Mouse (Mus musculus) CH12.LX (cell line): ENCODE measurements around the gene Gm498. TPM values are rescaled to one million over a fixed set of nuclear protein-coding genes. Genes with fewer than 3 reads are reported as not detected.

Source experiments
- DNase-seq: peaks from one replicate; pipeline ENCODE4 v3.0.0-alpha.2; 2013; ENCODE audit errors: extremely low read depth
- H3K27ac ChIP-seq: 2 replicates; pipeline ENCODE4 v1.5.1; 2012; ENCODE audit warnings: low read depth, mild to moderate bottlenecking, control low read depth, moderate library complexity; ENCODE audit not compliant: insufficient read depth
- H3K27me3 ChIP-seq: replicated peaks from 2 replicates; pipeline ENCODE3; 2012; ENCODE audit warnings: inconsistent platforms
- H3K36me3 ChIP-seq, 2 experiments: replicated peaks in 1 of 2; 2 replicates each; pipeline versions ENCODE3 to v1.6.1; 2012; ENCODE audit warnings: inconsistent platforms in 1 of 2, low read length in 1 of 2, mild to moderate bottlenecking in 1 of 2, mixed read lengths in 1 of 2, moderate library complexity in 1 of 2; ENCODE audit not compliant: control insufficient read depth in 1 of 2, insufficient read depth in 1 of 2
- H3K4me1 ChIP-seq, 2 experiments: 2 replicates each; pipeline ENCODE4 v1.6.1; 2012; ENCODE audit warnings: inconsistent platforms in 1 of 2, moderate library complexity in 1 of 2; ENCODE audit not compliant: insufficient read depth in 2 of 2, control insufficient read depth in 1 of 2
- H3K4me2 ChIP-seq: 2 replicates; pipeline ENCODE4 v1.6.1; 2012; ENCODE audit warnings: low read depth, mild to moderate bottlenecking, control low read depth; ENCODE audit not compliant: poor library complexity, insufficient read depth, severe bottlenecking
- H3K4me3 ChIP-seq, 3 experiments: fragments of 150-350 bp in 1 of 3; sonication (generic) in 1 of 3; replicated peaks in 1 of 3; 2 replicates each; pipeline versions ENCODE3 to v1.5.1; 2011 to 2012; ENCODE audit warnings: low read depth in 2 of 3, low read length in 2 of 3, mild to moderate bottlenecking in 2 of 3, moderate library complexity in 2 of 3, control low read depth in 1 of 3, improper control_type of control experiment in 1 of 3, inconsistent platforms in 1 of 3, mixed read lengths in 1 of 3; ENCODE audit not compliant: poor library complexity in 1 of 3
- H3K79me2 ChIP-seq: replicated peaks from 2 replicates; pipeline ENCODE4 v1.6.1; 2012; ENCODE audit warnings: mild to moderate bottlenecking, moderate library complexity; ENCODE audit not compliant: control insufficient read depth, poor library complexity, insufficient read depth, severe bottlenecking; ENCODE audit errors: extremely low read depth
- H3K9ac ChIP-seq: 2 replicates; pipeline ENCODE4 v1.6.1; 2012; ENCODE audit warnings: low read depth, mild to moderate bottlenecking, control low read depth, moderate library complexity; ENCODE audit not compliant: insufficient read depth
- H3K9me3 ChIP-seq: replicated peaks from 2 replicates; pipeline ENCODE3; 2012; ENCODE audit warnings: low read length, inconsistent platforms, mixed read lengths
- BHLHE40 ChIP-seq: IDR thresholded peaks from 2 replicates; pipeline ENCODE4 v1.6.1; 2011; ENCODE audit warnings: mild to moderate bottlenecking, low read depth, low read length, improper control_type of control experiment
- CHD2 ChIP-seq: IDR thresholded peaks from 2 replicates; pipeline ENCODE4 v1.6.1; 2011; ENCODE audit warnings: low read length, improper control_type of control experiment
- CTCF ChIP-seq, 2 experiments: IDR thresholded peaks in 1 of 2; conservative IDR thresholded peaks in 1 of 2; 2 replicates each; pipeline ENCODE4 v1.5.1; 2011 to 2012; ENCODE audit warnings: low read depth in 2 of 2, low read length in 2 of 2, improper control_type of control experiment in 1 of 2, inconsistent platforms in 1 of 2, mild to moderate bottlenecking in 1 of 2, moderate library complexity in 1 of 2
- ELF1 ChIP-seq: IDR thresholded peaks from 2 replicates; pipeline ENCODE4 v1.6.1; 2014; ENCODE audit warnings: low read depth, mild to moderate bottlenecking, inconsistent platforms, low read length, improper control_type of control experiment
- EP300 ChIP-seq: IDR thresholded peaks from 2 replicates; pipeline ENCODE4 v1.6.1; 2011; ENCODE audit warnings: low read length, improper control_type of control experiment
- ETS1 ChIP-seq: conservative IDR thresholded peaks from 2 replicates; pipeline ENCODE4 v1.6.1; 2012; ENCODE audit warnings: low read depth, mild to moderate bottlenecking, inconsistent platforms, low read length, improper control_type of control experiment, moderate library complexity
- HCFC1 ChIP-seq: IDR thresholded peaks from 2 replicates; pipeline ENCODE4 v1.6.1; 2012; ENCODE audit warnings: low read depth, mild to moderate bottlenecking, inconsistent platforms, low read length, improper control_type of control experiment
- IRF4 ChIP-seq: IDR thresholded peaks from 2 replicates; pipeline ENCODE4 v1.6.1; 2014; ENCODE audit warnings: low read depth, mild to moderate bottlenecking, inconsistent platforms, low read length, improper control_type of control experiment
- JUN ChIP-seq: IDR thresholded peaks from 2 replicates; pipeline ENCODE4 v1.6.1; 2011; ENCODE audit warnings: low read depth, mild to moderate bottlenecking, low read length, improper control_type of control experiment, moderate library complexity; ENCODE audit not compliant: insufficient read depth
- KAT2A ChIP-seq: IDR thresholded peaks from 2 replicates; pipeline ENCODE4 v1.6.1; 2012; ENCODE audit warnings: low read length, improper control_type of control experiment, inconsistent platforms; ENCODE audit not compliant: insufficient replicate concordance
- MAX ChIP-seq: IDR thresholded peaks from 2 replicates; pipeline ENCODE4 v1.6.1; 2011; ENCODE audit warnings: low read length, improper control_type of control experiment
- MAZ ChIP-seq: IDR thresholded peaks from 2 replicates; pipeline ENCODE4 v1.6.1; 2012; ENCODE audit warnings: low read depth, mild to moderate bottlenecking, inconsistent platforms, low read length, improper control_type of control experiment, moderate library complexity
- MYC ChIP-seq: IDR thresholded peaks from 2 replicates; pipeline ENCODE4 v1.6.1; 2011; ENCODE audit warnings: low read depth, mild to moderate bottlenecking, improper control_type of control experiment, low read length
- PAX5 ChIP-seq: IDR thresholded peaks from 2 replicates; pipeline ENCODE4 v1.6.1; 2012; ENCODE audit warnings: low read length, inconsistent platforms, mixed read lengths
- POLR2A ChIP-seq: IDR thresholded peaks from 2 replicates; pipeline ENCODE4 v1.6.1; 2011; ENCODE audit warnings: low read depth, mild to moderate bottlenecking, improper control_type of control experiment, low read length
- POLR2AphosphoS2 ChIP-seq: IDR thresholded peaks from 2 replicates; pipeline ENCODE4 v1.6.1; 2011; ENCODE audit warnings: low read depth, low read length, improper control_type of control experiment
- RCOR1 ChIP-seq: conservative IDR thresholded peaks from 2 replicates; pipeline ENCODE4 v1.6.1; 2012; ENCODE audit warnings: low read depth, mild to moderate bottlenecking, inconsistent platforms, low read length, improper control_type of control experiment
- SMC3 ChIP-seq: IDR thresholded peaks from 2 replicates; pipeline ENCODE4 v1.6.1; 2011; ENCODE audit warnings: low read depth, low read length, improper control_type of control experiment
- TBP ChIP-seq: conservative IDR thresholded peaks from 2 replicates; pipeline ENCODE4 v1.6.1; 2011; ENCODE audit warnings: low read depth, low read length, improper control_type of control experiment
- TCF12 ChIP-seq: IDR thresholded peaks from 2 replicates; pipeline ENCODE4 v1.6.1; 2014; ENCODE audit warnings: low read depth, mild to moderate bottlenecking, inconsistent platforms, low read length, improper control_type of control experiment
- UBTF ChIP-seq: IDR thresholded peaks from 2 replicates; pipeline ENCODE4 v1.6.1; 2012; ENCODE audit warnings: low read depth, mild to moderate bottlenecking, inconsistent platforms, low read length, improper control_type of control experiment, moderate library complexity
- ZNF384 ChIP-seq: IDR thresholded peaks from 2 replicates; pipeline ENCODE4 v1.6.1; 2012; ENCODE audit warnings: low read depth, low read length, improper control_type of control experiment, inconsistent platforms
- dilution Hi-C: fragments of 300-500 bp; cut with MboI; formaldehyde crosslinking; loops from 2 replicates; pipeline ENCODE4 v1.14.3; 2020; ENCODE audit warnings: low sequenced_read_pairs; ENCODE audit not compliant: extremely low pct_unique_long_range_greater_than_20kb, extremely low pct_ligation_motif_present
- in situ Hi-C: fragments of 300-500 bp; cut with MboI; formaldehyde crosslinking; loops from 3 replicates; pipeline ENCODE4 v1.14.3; 2019; ENCODE audit warnings: low sequenced_read_pairs, low pct_ligation_motif_present, low pct_unique_long_range_greater_than_20kb, mixed read lengths
- polyA plus RNA-seq: library from polyadenylated mRNA; unstranded; fragments of >175 nt; gene quantifications from 2 replicates; pipeline ENCODE4 v1.2.1, GENCODE M21; 2012; ENCODE audit warnings: low read depth; ENCODE audit not compliant: insufficient read length
- total RNA-seq, 2 experiments: library from RNA; depleted of rRNA; stranded (reverse); fragments of 300-350 nt in 1 of 2; fragments of >200 nt in 1 of 2; gene quantifications; 2 replicates each; pipeline ENCODE4 v1.2.3; 2012 to 2014

Gene Gm498
- total and polyA plus RNA-seq, 3 experiments: not detected

DNA sequence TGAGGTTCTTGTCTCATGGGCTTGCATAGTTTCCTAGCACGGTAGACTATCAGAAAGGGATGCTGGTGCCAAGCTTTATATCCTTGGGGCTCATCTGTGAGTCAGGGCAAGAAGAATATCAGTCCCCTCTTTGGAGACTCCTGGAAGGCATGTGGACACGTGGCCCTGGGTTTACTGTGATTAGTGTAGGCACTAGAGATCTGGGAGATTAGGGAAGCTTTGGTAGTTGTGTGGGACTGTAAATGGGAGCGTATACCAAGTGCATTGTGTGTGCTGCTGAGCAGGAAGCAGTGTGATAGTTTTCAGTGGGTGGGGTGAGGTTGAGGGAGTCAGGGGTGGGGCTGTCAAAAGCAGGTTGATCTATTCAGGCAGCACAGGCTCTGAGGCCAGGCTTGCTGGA is 31.7 kb upstream of the Gm498 start:
- Histone ChIP-seq H3K9me3 (no peaks in the 10 kb centered on the region), H3K27ac (no peak overlapping the region), H3K27me3 (no peaks in the 10 kb centered on the region), H3K79me2 (0 out of 2 replicates have a peak, but pooled peaks cover 3% of the 10 kb centered on the region), H3K4me1 (peaks cover 11 to 48% of the 10 kb centered on the region in 2 experiments), H3K9ac (no peak overlapping the region), H3K36me3 (peaks cover 24 to 81% of the 10 kb centered on the region in 2 experiments), H3K4me3 (no peak overlapping the region), H3K4me2 (no peak overlapping the region)
- no peak for DNase-seq
- in situ Hi-C loops (loop anchor here (10.0 kb wide), 1 partner anchor 70 kb away; no protein-coding TSS in a partner anchor), dilution Hi-C loops (no loop called here)
- no peak for TF ChIP-seq JUN
- TF ChIP-seq ZNF384: no peak
- TF ChIP-seq RCOR1: no peak
- TF ChIP-seq MYC: no peak
- no peak for TF ChIP-seq BHLHE40
- no peak for TF ChIP-seq MAX
- TF ChIP-seq POLR2A: no peak
- no peak for TF ChIP-seq TCF12
- no peak for TF ChIP-seq PAX5
- no peak for TF ChIP-seq TBP
- no peak for TF ChIP-seq IRF4
- no peak for TF ChIP-seq ETS1
- TF ChIP-seq KAT2A: no peak
- TF ChIP-seq CHD2: no peak
- TF ChIP-seq POLR2AphosphoS2: no peak
- TF ChIP-seq ELF1: no peak
- TF ChIP-seq SMC3: no peak
- TF ChIP-seq MAZ: no peak
- TF ChIP-seq EP300: no peak
- TF ChIP-seq HCFC1: no peak

DNA sequence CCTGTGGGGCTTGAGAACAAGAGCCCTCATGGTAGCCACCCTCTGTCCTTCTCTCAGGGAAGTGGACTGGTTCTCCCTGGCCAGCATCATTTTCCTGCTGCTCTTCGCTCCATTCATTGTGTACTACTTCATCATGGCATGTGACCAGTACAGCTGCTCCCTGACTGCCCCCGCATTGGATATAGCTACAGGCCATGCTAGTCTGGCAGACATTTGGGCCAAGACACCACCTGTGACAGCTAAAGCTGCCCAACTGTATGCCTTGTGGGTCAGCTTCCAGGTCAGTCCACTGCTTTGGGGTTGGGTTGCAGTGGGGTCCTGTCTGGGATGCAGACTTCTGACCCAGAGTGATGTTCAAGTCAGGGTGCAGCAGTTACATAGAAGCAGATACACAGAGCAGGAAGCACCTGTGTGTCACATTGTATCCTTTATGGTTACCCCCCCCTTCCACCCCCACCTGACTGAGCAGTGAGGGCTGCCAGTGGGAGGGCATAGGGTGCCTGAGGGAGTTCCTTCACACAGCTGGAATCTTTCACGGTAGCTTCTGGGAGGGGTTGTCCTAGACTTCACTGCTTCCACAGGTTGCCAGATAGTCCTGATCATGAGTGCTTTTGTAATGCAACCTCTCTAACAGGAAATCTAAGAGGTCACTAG is 28.8 kb upstream of the Gm498 start:
- H3K36me3 ChIP-seq: peaks cover 48 to 94% of the 10 kb centered on the region in 2 experiments
- no peaks in the 10 kb centered on the region for H3K79me2 ChIP-seq
- TF ChIP-seq CTCF (conservative IDR thresholded peaks at IDR 0.05 in 1 of 2, IDR thresholded peaks at IDR 0.05 in 1 of 2; ENCODE audit: low read depth in 2 of 2, low read length in 2 of 2): no peak
- TF ChIP-seq IRF4: no peak
- no peak for TF ChIP-seq ELF1
- TF ChIP-seq MAX: no peak
- no peak for TF ChIP-seq UBTF
- no peak overlapping the region for H3K9ac ChIP-seq
- in situ Hi-C loops (loop anchor here (10.0 kb wide), 1 partner anchor 67 kb away; no protein-coding TSS in a partner anchor), dilution Hi-C loops (no loop called here)
- H3K27me3 ChIP-seq: no peaks in the 10 kb centered on the region
- no peak overlapping the region for H3K27ac ChIP-seq
- no peak for DNase-seq
- no peaks in the 10 kb centered on the region for H3K9me3 ChIP-seq
- H3K4me2 ChIP-seq: no peak overlapping the region
- H3K4me3 ChIP-seq: no peak overlapping the region
- H3K4me1 ChIP-seq: peaks cover 7 to 23% of the 10 kb centered on the region in 2 experiments; a peak in 2 of 4 replicates
